Comparison of ENCODE assay signal across 17 mouse cellular contexts in genomic region chr7:67216351-67216750, GRCm38 (mm10). TPM values are rescaled to one million over a fixed set of nuclear protein-coding genes. Genes with fewer than 3 reads are reported as not detected.
DNase-seq lines count a peak whose midpoint lies in the region; ATAC-seq and TF ChIP-seq lines count a peak whose summit lies in the region.
"Had no signal": no experiment of that assay in that cellular context is flagged by ENCODE, and none has a peak within 500 bp of the region (broad histone marks: within the 10 kb centered on the region; RNA-seq: fewer than 3 reads in every experiment).

No protein-coding gene starts in this region.

- H3K36me3 ChIP-seq in heart, embryonic 12.5 days: no peaks in the 10 kb centered on the region
- no peaks in the 10 kb centered on the region for H3K36me3 ChIP-seq in liver, embryonic 14.5 days (replicated peaks; ENCODE audit: control insufficient read depth, insufficient read depth, low read depth)
- H3K36me3 ChIP-seq: forebrain, embryonic 10.5 days; heart, embryonic 10.5 days; hindbrain, embryonic 13.5 days; limb, embryonic 10.5 days; lung, embryonic 15.5 days had no signal

- WGBS in heart, embryonic 12.5 days: 40% methylated on average over 6 of the region's 6 CpGs
- WGBS in liver, embryonic 14.5 days (ENCODE audit: insufficient replicate concordance): 36% methylated on average over 6 of the region's 6 CpGs

- no peaks in the 10 kb centered on the region for H3K9me3 ChIP-seq in heart, embryonic 12.5 days (replicated peaks)
- no peaks in the 10 kb centered on the region for H3K9me3 ChIP-seq in liver, embryonic 14.5 days (ENCODE audit: control insufficient read depth, low read length)
- H3K9me3 ChIP-seq: forebrain, embryonic 10.5 days; heart, embryonic 10.5 days; hindbrain, embryonic 13.5 days; limb, embryonic 10.5 days; lung, embryonic 15.5 days had no signal

- H3K27ac ChIP-seq in heart, embryonic 12.5 days (ENCODE audit: poor library complexity, severe bottlenecking): no peak overlapping the region
- H3K27ac ChIP-seq in liver, embryonic 14.5 days: no peak overlapping the region
- H3K27ac ChIP-seq: forebrain, embryonic 10.5 days; hindbrain, embryonic 13.5 days; limb, embryonic 10.5 days; lung, embryonic 15.5 days; stomach, postnatal 0 days had no signal

- H3K9ac ChIP-seq in heart, embryonic 12.5 days: no peak overlapping the region
- no peak overlapping the region for H3K9ac ChIP-seq in liver, embryonic 14.5 days (replicated peaks)
- H3K9ac ChIP-seq: hindbrain, embryonic 13.5 days; lung, embryonic 15.5 days had no signal

- H3K4me1 ChIP-seq in heart, embryonic 12.5 days (replicated peaks): peaks cover 19% of the 10 kb centered on the region
- peaks cover 6 to 8% of the 10 kb centered on the region in 2 experiments; a peak in 2 of 4 replicates for H3K4me1 ChIP-seq in liver, embryonic 14.5 days (replicated peaks; ENCODE audit: control insufficient read depth in 2 of 2, insufficient read depth in 2 of 2, low read length in 1 of 2)
- H3K4me1 ChIP-seq: limb, embryonic 10.5 days; lung, embryonic 15.5 days had no signal

- no peaks in the 10 kb centered on the region for H3K27me3 ChIP-seq in heart, embryonic 12.5 days (replicated peaks)
- no peaks in the 10 kb centered on the region for H3K27me3 ChIP-seq in liver, embryonic 14.5 days (ENCODE audit: control insufficient read depth, insufficient read depth, low read length)
- H3K27me3 ChIP-seq: hindbrain, embryonic 13.5 days; lung, embryonic 15.5 days had no signal

- ATAC-seq in heart, embryonic 12.5 days (ENCODE audit: insufficient number of reproducible peaks, low FRiP score): peak; percentile 40; the same call in 1 of the 2 replicates
- peak; percentile 31; the same call in 1 of the 2 replicates for ATAC-seq in liver, embryonic 14.5 days (ENCODE audit: insufficient read depth)

- intact Hi-C loops in heart, postnatal 25 days (cut with DNase I): loop anchor here (2.0 kb wide), 1 partner anchor 416 kb away; no protein-coding TSS in a partner anchor

- no peak for TF ChIP-seq EP300 in liver, embryonic 14.5 days (IDR thresholded peaks at IDR 0.05; ENCODE audit: low read depth)

- no peak overlapping the region for H3K4me2 ChIP-seq in heart, embryonic 12.5 days
- H3K4me2 ChIP-seq in liver, embryonic 14.5 days (ENCODE audit: low read depth): no peak overlapping the region
- H3K4me2 ChIP-seq: hindbrain, embryonic 13.5 days; lung, embryonic 15.5 days; midbrain, embryonic 11.5 days had no signal

- no peak for TF ChIP-seq CTCF in liver, embryonic 14.5 days (IDR thresholded peaks at IDR 0.05; ENCODE audit: low read depth)

- peak; percentile 59 to 78 for DNase-seq in adrenal gland, adult (ENCODE audit: inconsistent age in 2 of 2, low spot score in 1 of 2)
- DNase-seq in adrenal gland, adult 18-20 months (ENCODE audit: low spot score in 2 of 2): no peak
- DNase-seq in heart, postnatal 25 days (ENCODE audit: low spot score): no peak
- DNase-seq in c-Kit-positive CD71-positive TER-119-negative erythroid progenitor cells, embryonic 14.5 days (ENCODE audit: low read depth): peak; percentile 23
- no peak for DNase-seq in liver, embryonic 14.5 days (ENCODE audit: low read depth in 3 of 3, low spot score in 3 of 3)
- no peak for DNase-seq in layer of hippocampus, adult 8-10 months (ENCODE audit: low spot score in 2 of 2)
- DNase-seq in layer of hippocampus, adult 9-10 months (ENCODE audit: low spot score): no peak
- DNase-seq: cerebellum, adult 11-12 months; right cerebral cortex, adult 18-20 months had no signal

- H3K4me3 ChIP-seq in heart, embryonic 12.5 days: no peak overlapping the region
- H3K4me3 ChIP-seq in liver, embryonic 14.5 days (ENCODE audit: insufficient read depth in 1 of 2, low read depth in 2 of 2, low read length in 2 of 2): no peak overlapping the region
- H3K4me3 ChIP-seq: forebrain, embryonic 10.5 days; heart, embryonic 10.5 days; hindbrain, embryonic 13.5 days; limb, embryonic 10.5 days; lung, embryonic 15.5 days had no signal

RNA-seq across cellular contexts. Expression of gene Lysmd4, which starts 6.0 kb away (rescaled TPM):
- 10 to 100 TPM in 1 of 2 experiments, 1 to 10 TPM in 1; 9.2 to 10.5 TPM for total RNA-seq in adrenal gland, adult 18-20 months (2021)
- 13.9 and 14.9 TPM in 2 replicates for polyA plus RNA-seq in heart, embryonic 12.5 days (2016; fragmentation: Nextera tagmentation; extraction: Ambion mirVana)
- 10 to 100 TPM; 16.9 to 21.7 TPM for total RNA-seq in heart, postnatal 25 days (2021)
- polyA plus RNA-seq in liver, embryonic 14.5 days (2012; rRNA removed): 2.0 and 2.4 TPM in 2 replicates
- polyA plus RNA-seq in liver, embryonic 14.5 days (2014; fragmentation: Nextera tagmentation; extraction: Ambion mirVana): 2.5 and 2.6 TPM in 2 replicates
- total RNA-seq in layer of hippocampus, adult 8-10 months (2022): 10 to 100 TPM; 31.5 to 34.1 (median 33.3) TPM

Comparison
In these comparisons a context has a peak if more than half of its experiments do, and no peak if none do; other contexts are left out.
1. DNase-seq: peak in adrenal gland, adult (2 of 2) and c-Kit-positive CD71-positive TER-119-negative erythroid progenitor cells, embryonic 14.5 days (single experiment); none in adrenal gland, adult 18-20 months (0 of 2), heart, postnatal 25 days (single experiment), liver, embryonic 14.5 days (0 of 3), layer of hippocampus, adult 8-10 months (0 of 2) and layer of hippocampus, adult 9-10 months (single experiment).